Mouse (Mus musculus) adrenal gland, adult (tissue): ENCODE measurements at regions not wholly inside any gene's neighbourhood (a gene's known extent, or its start where the extent isn't known, plus 50 kb on each side); places are given as distances from the start of the nearest gene placed in this dataset.

ENCODE experiments used
- DNase-seq, 2 experiments: peaks; one replicate each; pipeline ENCODE4 v3.0.0; 2022 to 2023; ENCODE audit warnings: low spot score in 1 of 2; ENCODE audit not compliant: inconsistent age in 2 of 2

DNA sequence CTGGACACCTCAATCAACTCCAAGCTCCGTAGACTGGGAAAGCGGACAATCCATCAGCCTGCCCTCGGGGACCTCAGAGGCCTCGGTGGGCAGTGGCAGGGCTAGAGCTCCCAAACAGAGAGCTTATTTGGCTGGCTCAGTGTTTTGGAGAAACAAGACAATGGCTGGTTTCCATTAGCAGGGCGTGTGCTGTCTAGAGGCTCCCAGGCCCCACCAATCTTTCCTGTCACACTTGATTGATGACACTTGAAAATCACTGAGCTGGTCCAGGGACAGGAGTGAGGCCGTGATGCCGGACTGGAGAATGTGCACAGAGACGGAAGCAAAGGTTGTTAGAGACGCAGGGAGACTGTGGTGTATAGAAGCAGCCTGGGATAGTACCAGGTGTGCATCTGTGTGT, 159.4 kb upstream of the 3110018I06Rik start:
- DNase-seq, result no peak

GRCm38 (mm10) chr12:107334366-107334765, 154.1 kb upstream of the 3110018I06Rik start:
- DNase-seq, result no peak

GRCm38 (mm10) chr12:107335106-107335505, 153.3 kb upstream of the 3110018I06Rik start:
- DNase-seq, result no peak

- DNase-seq, result no peak
These were observed 149.7 kb upstream of the 3110018I06Rik start for GRCm38 (mm10) chr12:107338758-107339157.

GRCm38 (mm10) chr12:107356211-107356610, 132.2 kb upstream of the 3110018I06Rik start:
- DNase-seq, result no peak

- DNase-seq, result no peak
These were observed 131.5 kb upstream of the 3110018I06Rik start for GRCm38 (mm10) chr12:107356974-107357373.

DNA sequence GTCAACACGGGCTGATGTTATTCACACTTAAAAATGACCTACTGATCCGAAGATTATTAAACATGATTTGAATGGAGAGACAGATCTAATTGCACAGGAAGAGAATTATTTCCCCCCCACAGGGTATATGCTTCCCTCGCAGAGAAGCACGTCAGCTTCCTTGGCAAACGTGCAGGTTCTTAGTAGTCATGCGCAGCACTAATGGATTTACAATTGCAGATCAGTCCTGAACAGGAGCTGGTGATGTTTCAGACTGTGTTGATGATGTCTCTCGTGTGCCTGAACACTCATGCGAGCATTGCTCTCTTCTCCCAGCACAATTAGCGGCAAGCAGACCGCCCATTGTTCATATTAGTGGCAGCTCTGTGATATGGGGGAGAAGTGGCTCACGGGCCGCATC, 127.9 kb upstream of the 3110018I06Rik start:
- no peak for DNase-seq

- DNase-seq, result no peak
These were observed 126.8 kb upstream of the 3110018I06Rik start for GRCm38 (mm10) chr12:107361606-107362005.

DNA sequence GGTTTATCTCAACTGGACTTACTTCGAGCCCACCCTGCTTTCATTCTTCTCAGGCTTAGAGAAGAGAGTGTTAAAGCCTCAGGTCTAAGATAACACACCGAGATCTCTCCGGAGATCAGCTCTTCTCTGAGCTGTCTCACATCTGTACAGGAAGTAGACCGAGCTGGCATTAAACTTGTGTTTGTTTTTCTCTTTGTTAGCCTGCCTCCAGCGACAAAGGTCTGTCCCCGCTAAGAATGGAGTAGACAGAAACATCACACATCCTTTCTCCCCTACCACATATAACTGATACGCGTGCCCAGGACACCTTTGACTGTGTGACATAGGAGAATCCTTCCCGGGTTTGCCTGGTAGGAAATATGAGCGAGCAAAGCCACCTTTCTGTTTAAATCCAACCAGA, 126.3 kb upstream of the 3110018I06Rik start:
- DNase-seq, result no peak

DNA sequence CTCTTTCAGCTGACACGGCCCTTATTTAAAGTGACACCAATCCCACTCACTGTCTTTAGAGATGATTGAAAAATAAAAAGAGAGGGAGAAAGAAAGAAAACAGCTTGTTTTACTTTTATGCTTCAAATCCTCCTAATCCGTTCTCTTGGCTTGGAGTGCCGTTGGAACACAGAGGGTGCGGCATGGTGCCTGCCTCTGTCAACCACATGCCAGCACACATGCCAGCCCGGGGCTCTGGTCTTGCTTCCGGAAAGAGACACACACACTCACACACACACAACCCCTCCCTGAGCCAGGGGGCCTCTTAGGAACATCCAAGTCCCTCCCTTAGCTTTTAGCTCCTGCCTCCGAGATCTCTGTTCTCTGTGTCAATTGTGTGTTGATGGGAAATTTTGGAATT, 116.2 kb upstream of the 3110018I06Rik start:
- no peak for DNase-seq

DNA sequence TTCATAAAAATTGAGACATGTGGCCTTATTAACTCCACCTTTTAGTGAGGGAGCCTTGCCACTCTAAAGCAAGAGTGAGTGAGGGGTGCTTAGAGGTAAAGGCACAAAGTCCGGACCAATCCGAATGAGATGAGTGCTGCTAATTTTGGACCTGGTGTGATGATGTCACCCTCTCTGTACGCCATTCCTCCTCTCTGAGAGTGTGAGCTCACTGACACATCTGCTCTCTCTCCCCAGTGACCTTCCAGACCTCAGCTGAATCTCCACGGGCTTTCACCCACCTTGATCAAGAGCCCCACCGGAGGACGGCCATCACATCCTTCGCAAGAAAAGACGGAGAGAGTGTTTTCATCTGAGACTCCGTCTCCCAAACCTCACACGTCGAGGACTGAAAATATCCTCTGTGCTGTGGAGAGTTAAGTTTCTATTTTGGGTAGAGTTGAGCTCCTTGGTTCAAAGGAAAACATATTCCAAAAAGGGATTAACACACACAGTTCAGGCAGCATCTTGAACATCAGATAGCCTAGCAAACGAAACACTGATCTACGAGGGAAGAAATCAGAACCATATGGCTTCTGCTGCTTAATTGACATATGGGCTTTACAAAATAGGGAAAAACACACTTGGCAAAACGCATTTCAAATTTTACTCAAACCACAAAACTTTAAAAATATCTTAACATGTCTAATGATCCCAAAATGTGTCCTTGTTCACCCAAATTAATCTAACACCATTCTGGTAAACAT, 96.2 kb upstream of the 3110018I06Rik start:
- DNase-seq, result no peak

DNA sequence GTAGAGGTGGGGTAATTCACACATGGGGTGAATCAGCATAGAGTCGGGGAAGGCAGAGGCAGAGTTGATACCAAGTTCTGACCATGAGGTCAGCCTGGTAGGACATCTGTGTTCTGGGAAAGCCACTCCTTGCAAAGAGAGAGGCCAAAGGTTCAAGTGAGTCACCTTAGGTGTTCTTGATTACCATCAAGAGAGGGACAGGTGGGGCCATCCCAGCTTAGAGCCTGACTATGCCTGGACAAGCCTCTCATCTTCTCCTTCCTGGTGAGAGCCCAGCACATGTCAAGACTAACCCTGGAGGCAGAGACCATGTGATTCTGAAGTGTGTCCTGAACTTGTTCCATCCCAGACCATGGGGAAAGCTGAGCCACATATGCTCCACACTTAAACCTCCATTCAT, 94.0 kb upstream of the 3110018I06Rik start:
- no peak for DNase-seq

DNA sequence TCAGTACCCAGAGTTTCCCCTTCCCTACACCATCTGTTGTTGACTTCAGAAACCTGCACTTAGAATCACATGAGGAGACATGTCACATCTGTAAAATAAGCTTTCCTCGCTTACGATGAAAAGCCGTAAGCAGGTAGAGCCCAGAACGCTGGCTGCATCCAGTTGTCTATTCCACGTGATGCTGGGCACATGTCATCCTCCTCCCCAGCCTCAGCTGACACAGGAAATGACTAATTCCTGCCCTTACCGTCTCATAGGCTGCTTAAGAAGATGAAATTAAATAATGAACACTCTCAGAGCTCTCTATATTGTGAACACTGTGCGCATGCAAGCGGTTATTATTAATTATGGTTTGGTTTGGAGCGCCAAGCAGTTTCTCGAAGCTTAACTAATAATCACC, 83.6 kb upstream of the 3110018I06Rik start:
- DNase-seq, result no peak

DNA sequence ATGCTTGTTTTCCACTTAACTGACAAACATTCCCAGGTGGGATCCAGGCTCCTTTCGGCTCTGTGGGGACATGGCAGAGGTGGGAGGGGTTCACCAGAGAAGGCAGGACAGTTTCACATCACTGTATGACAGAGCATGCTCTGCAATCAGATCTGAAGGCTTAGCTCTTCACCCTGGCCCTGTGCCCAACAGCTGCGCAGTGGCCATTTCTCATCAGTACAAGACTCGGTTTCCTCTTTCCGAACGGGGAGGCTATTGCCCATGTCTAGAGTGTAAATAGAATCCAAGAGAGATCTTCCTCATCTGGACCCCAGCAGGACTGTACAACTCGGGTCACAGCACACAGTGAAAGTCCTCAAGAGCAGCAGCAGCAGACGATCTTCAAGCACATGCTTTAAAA, 64.5 kb upstream of the 3110018I06Rik start:
- DNase-seq, result no peak

DNA sequence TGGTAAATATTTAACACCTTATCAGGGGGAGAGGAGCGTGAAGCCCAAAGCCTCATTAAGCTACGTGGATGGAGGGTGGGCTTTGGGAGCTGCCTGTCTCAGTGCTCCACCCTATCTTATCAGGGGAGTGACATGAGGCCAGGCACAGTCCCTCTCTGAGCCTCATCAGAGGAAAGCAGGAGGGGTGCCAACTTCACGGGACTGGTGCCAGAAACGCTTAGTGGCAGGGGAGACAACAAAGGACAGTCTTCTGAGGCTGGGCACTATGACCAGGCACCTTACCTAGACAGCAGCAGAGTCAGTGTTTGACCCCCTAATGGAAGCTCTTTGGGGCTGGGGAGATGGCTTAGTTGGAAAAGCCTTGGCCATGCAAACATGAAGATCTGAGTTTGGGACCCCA, 49.9 kb upstream of the 3110018I06Rik start:
- peak in 1 of 2 experiments; percentile 23 for DNase-seq
